Mouse (Mus musculus): ENCODE measurements around the gene Shkbp1.

Shkbp1 gene

GRCm38 (mm10) chr7:27310996-27311535 is 44.8 kb downstream of the Shkbp1 start:
- DNase-seq (ENCODE audit: low read depth, low spot score): peak; percentile 94

GRCm38 (mm10) chr7:27310306-27310705 is 45.5 kb downstream of the Shkbp1 start:
- peak; percentile 89 for DNase-seq (ENCODE audit: low read depth, low spot score)

DNA sequence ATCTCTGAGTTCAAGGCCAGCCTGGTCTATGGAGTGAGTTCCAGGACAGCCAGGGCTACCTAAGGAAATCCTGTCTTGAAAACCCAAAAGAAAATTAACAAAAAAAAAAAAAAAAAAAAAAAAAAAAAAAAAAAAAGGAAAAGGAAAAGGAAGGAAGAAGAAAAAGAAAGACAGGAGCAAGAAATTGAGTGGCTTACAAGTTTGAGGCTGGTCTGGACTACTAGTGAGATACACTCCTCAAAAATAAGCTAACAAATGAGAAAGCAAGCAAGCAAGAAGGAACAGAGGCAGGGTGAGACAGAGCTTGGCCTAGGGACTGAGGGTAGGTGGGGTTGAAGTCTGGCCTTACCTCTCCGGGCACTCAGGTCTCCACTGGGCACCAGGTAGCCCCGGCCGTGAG is 46.0 kb downstream of the Shkbp1 start:
- DNase-seq (ENCODE audit: low read depth, low spot score): no peak

GRCm38 (mm10) chr7:27308821-27309549 is 46.8 kb downstream of the Shkbp1 start:
- peak; percentile 93 for DNase-seq (ENCODE audit: low read depth, low spot score)

DNA sequence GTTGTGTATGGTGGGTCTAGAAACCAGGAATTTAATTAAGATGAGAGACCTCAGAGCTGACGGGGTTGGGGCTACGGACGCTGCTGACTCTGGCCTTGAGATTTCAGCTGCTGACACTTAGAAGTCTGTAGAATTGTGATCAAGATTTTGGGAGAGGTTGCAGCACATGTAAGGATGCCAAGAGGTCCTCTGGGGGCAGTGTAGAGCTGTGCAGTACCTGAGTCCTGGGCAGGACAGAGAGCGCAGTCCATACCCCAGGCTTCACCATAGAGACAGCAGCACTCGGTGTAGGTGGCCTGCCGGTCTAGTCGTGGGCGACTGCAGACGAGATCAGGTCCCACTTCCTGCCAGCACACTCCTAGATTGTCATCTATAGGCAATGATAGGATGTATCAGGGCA is 48.3 kb downstream of the Shkbp1 start:
- peak; percentile 81 for DNase-seq (ENCODE audit: low read depth, low spot score)

DNA sequence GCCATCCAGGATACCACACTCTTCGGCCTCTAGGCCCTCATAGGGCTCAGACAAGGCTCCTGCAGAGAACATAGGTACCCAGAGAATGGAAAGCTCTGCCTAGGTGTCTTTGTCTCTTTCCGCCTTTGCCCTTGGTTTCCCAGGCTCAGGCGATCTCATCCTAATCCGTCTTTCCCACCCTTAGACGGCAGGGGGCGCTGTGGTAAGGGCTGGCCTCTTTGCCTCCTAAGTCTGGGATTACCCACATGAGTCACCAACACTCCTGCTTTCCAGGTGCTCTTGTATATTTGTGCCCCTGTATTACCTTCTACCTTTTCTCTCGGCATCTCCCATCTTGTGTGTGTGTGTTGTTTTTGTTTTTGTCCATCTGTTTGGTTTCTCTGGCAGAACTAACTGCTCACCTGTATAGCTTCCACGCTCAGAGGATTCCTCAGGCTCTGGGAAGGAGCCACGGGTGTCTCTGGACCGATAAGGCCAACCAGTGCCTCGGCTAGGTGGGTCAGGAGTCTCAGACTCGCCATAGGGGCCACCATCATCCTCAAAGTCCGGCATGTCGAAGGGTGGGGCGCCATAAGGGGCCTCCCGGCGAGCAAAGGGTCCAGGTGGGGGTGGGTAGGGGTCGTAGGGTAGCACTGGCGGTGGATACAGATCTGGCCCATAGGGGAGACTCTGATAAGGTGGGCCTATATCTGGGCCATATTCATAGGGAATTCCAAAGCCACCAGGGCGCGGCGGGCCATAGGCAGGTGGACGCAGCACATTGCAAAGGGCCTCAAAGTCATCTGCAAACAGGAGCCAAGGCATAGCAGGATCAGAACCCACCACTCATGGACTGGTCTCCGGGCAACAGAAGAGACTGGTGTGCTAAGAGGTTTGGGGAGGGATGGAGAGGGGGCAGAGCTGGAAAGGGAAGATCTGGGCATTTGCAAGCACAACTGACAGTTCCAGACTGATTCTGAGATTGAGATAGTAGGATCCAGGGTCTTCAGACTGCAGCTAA is 49.4 kb downstream of the Shkbp1 start:
- peak; percentile 91 for DNase-seq (ENCODE audit: low read depth, low spot score)

- no peak for DNase-seq (ENCODE audit: low read depth, low spot score)
Measured at GRCm38 (mm10) chr7:27305091-27305730, 50.6 kb downstream of the Shkbp1 start.

DNA sequence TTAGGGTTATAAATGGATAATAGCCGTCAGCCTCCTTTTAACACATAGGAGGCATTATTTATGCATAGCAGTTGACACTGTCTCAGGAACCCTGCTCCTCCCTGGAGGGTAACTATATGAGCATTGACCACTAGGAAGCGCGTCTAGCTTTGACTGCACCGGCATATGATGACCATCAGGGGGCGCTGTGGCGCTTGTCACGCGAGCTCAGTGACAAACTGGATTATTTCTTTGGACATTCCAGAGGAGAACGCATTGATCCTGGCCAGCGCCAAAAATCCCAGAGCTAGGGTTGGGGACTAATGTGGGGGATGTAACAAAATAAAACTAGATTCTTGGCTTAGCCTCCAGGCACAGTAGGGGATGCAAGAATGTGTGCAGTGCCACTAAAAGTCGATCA is 53.6 kb downstream of the Shkbp1 start:
- DNase-seq (ENCODE audit: low read depth, low spot score): peak; percentile 93

DNA sequence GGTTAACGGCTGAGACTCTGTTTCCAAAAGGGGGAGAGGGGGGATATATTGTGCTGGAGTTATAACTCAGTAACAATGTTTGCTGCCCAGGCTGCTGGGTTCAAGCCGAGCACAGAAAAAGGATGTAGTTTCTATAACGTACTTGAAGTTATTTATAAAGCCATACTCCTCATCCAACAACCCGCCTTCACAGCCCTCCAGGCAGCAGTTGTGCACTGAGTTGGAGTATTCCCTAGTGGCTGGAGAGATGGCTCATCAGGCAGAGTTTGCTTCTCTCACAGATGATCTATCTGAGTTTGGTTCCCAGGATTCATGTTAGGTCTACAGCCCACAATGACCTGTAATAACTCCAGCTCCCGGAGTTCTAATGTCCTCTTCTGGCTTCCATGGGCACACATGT is 55.0 kb downstream of the Shkbp1 start:
- no peak for DNase-seq (ENCODE audit: low read depth, low spot score)

DNA sequence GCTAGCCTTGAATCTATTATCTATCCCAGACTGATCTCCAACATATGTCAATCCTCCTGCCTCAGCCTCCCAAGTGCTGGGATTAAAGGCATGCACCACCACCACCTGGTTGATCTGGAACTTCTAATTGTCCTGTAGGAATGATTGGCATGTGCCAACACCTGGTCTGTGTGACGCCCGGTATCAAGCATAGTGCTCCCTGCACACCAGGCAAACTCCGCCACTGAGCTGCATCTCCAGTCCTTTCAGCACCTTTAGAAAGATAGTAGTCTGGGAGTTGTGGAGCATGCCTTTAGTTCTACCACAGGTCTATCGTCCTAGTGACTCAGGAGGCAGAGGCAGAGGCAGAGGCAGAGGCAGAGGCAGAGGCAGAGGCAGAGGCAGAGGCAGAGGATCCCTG is 55.5 kb downstream of the Shkbp1 start:
- no peak for DNase-seq (ENCODE audit: low read depth, low spot score)

DNA sequence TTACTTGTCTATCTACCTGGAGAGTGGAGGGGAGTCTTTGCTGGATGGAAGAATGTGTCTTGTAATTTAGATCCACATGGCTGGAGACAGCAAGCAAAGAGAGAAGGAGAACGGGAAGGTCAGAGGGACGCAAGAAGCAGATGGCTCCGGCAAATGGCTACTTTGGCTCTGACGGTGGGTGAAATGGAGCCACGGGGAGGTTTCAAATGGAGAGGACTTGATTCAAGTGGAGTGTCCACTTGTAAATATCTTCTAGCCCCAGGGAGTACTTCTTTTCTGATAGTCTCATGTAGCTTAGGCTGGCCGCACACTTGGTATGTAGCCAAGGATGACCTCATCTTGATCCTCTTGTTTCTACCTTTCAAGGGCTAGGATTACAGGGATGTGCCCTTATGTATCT is 57.0 kb downstream of the Shkbp1 start:
- no peak for DNase-seq (ENCODE audit: low read depth, low spot score)

DNA sequence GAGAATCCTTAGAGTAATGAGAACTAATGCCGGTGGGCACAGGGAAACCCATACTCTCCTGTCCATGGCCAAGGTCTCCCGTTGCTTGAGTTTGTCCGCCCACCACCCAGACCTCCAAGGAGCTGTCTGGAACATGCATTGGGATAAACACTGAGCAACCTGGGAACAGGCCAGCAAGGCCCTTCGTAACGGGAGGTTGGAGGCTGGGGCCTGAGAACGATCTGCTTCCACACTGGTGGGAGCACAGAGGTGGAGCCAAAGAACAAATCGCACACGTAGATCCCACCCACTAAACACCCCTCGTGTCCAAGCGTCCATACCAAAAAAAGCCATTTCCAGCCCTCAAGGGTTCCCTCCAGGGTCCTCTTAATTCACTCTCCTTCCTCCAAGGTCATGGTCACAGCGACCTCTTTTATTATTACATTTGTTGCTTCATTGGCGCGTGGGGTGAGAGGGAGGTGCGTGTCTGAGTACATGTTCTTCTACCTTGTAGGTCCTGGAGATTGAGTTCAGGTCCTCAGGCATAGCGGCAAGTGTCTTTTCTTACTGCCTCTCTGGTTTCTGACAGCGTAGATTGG is 57.7 kb downstream of the Shkbp1 start:
- no peak for DNase-seq (ENCODE audit: low read depth, low spot score)

DNA sequence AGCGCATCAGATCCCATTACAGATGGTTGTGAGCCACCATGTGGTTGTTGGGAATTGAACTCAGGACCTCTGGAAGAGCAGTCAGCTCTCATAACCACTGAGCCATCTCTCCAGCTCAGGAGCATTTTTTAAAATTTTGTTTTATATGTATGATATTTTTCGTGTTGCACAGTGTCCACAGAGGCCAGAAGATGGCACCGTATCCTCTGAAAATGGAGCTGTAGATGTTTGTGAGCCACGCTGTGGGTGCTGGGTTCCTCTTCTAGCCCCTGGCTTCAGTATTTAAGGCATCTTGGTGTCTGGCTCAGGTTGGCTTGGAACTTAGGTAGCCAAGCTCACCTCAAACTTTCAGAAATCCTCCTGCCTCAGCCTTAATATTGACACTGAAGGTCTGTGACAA is 59.3 kb downstream of the Shkbp1 start:
- no peak for DNase-seq (ENCODE audit: low read depth, low spot score)

GRCm38 (mm10) chr7:27295956-27296355 is 59.9 kb downstream of the Shkbp1 start:
- no peak for DNase-seq (ENCODE audit: low read depth, low spot score)
